ENCODE assay signal across 9 mouse cellular contexts in the genomic region with DNA sequence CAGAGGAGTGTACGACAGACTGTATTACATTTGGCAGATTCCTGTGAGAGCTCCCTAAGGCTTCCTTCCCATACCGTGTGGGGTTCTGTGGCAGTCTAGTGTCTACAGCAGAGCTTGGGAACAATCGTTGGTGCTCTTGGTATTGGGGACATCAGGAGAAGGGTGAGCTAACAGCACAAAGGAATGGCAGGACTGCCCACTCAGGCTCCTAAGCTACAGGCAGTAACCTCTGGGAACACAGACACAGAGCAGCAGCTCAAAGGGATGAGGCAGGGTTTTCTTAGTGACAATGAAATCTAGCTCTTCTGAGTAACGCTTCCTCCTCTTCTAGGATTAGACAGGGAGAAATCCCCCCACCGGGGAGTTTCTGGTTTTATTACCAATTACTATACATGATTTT. TPM values are rescaled to one million over a fixed set of nuclear protein-coding genes. Genes with fewer than 3 reads are reported as not detected.
DNase-seq lines count a peak whose midpoint lies in the region; ATAC-seq lines count a peak whose summit lies in the region.
"Had no signal": no experiment of that assay in that cellular context is flagged by ENCODE, and none has a peak within 500 bp of the region (broad histone marks: within the 10 kb centered on the region; RNA-seq: fewer than 3 reads in every experiment).

No protein-coding gene starts in this region.

- peaks cover 4% of the 10 kb centered on the region; the same call in 1 of the 2 replicates for H3K27me3 ChIP-seq in heart, embryonic 15.5 days
- H3K27me3 ChIP-seq in midbrain, embryonic 16.5 days (ENCODE audit: control insufficient read depth, insufficient read depth, low read depth, low read length) = no peaks in the 10 kb centered on the region

- no peak for DNase-seq in heart, adult 8-10 months (ENCODE audit: low spot score)
- peak; percentile 46 for DNase-seq in cerebellum, adult 8-10 months
- DNase-seq in frontal cortex, postnatal 36 days (ENCODE audit: low spot score in 2 of 2) = peak; percentile 44 to 51
- no peak for DNase-seq in gastrocnemius, postnatal 10 days
- DNase-seq in thymus, postnatal 4 days = no peak

- no peak for ATAC-seq in heart, embryonic 15.5 days (replicated peaks; ENCODE audit: insufficient number of reproducible peaks, insufficient read depth, low FRiP score, low read depth)
- ATAC-seq in midbrain, embryonic 16.5 days = peak; percentile 49
- ATAC-seq in megakaryocyte, adult 5-6 weeks (ENCODE audit: poor library complexity, severe bottlenecking) = no peak

- H3K4me3 ChIP-seq in heart, embryonic 15.5 days = no peak overlapping the region
- peak overlapping the region; percentile 58 for H3K4me3 ChIP-seq in midbrain, embryonic 16.5 days (ENCODE audit: low read depth, low read length)
- H3K4me3 ChIP-seq: megakaryocyte, embryonic 14.5 days had no signal

- H3K27ac ChIP-seq in heart, embryonic 15.5 days = no peak overlapping the region
- H3K27ac ChIP-seq in midbrain, embryonic 16.5 days (ENCODE audit: low read length) = peak overlapping the region; percentile 95

- no peak overlapping the region for H3K9ac ChIP-seq in heart, embryonic 15.5 days
- peak overlapping the region; percentile 66 for H3K9ac ChIP-seq in midbrain, embryonic 16.5 days (ENCODE audit: low read depth, low read length)

- WGBS in heart, embryonic 15.5 days = 44% methylated on average over 5 of the region's 5 CpGs
- WGBS in midbrain, embryonic 16.5 days = 5% methylated on average over 5 of the region's 5 CpGs

- no peaks in the 10 kb centered on the region for H3K9me3 ChIP-seq in heart, embryonic 15.5 days (replicated peaks)
- no peaks in the 10 kb centered on the region for H3K9me3 ChIP-seq in midbrain, embryonic 16.5 days (replicated peaks; ENCODE audit: control insufficient read depth, low read length, poor library complexity, severe bottlenecking)
- H3K9me3 ChIP-seq: megakaryocyte, embryonic 14.5 days had no signal

- no peaks in the 10 kb centered on the region for H3K36me3 ChIP-seq in heart, embryonic 15.5 days
- no peaks in the 10 kb centered on the region for H3K36me3 ChIP-seq in midbrain, embryonic 16.5 days (ENCODE audit: control insufficient read depth, insufficient read depth, low read length)

- peaks cover 11% of the 10 kb centered on the region for H3K4me1 ChIP-seq in heart, embryonic 15.5 days (replicated peaks)
- H3K4me1 ChIP-seq in midbrain, embryonic 16.5 days (ENCODE audit: control insufficient read depth, insufficient read depth, low read length) = peaks cover 45% of the 10 kb centered on the region

- peak overlapping the region; percentile 46; the same call in 1 of the 2 replicates for H3K4me2 ChIP-seq in heart, embryonic 15.5 days
- H3K4me2 ChIP-seq in midbrain, embryonic 16.5 days (ENCODE audit: low read length) = peak overlapping the region; percentile 74

RNA-seq across cellular contexts. Expression of a gene that starts 11.4 kb away (rescaled TPM):
- 8.7 and 10.3 TPM in 2 replicates for polyA plus RNA-seq in heart, embryonic 15.5 days (2015; fragmentation: Nextera tagmentation; extraction: Ambion mirVana)
- 1 to 10 TPM; 2.6 to 5.8 (median 3.9) TPM for total RNA-seq in heart, adult 8-10 months (2022)
- 44.7 and 46.8 TPM in 2 replicates for polyA plus RNA-seq in midbrain, embryonic 16.5 days (2015; fragmentation: Nextera tagmentation; extraction: Ambion mirVana)
- total RNA-seq in megakaryocyte, adult 5-6 weeks (2015) = 7.4 and 9.8 TPM in 2 replicates
- total RNA-seq in megakaryocyte, adult 5-6 weeks (2017) = 7.7 and 11.0 TPM in 2 replicates
- total RNA-seq in gastrocnemius, postnatal 10 days (2021) = 1 to 10 TPM; 6.4 to 6.8 TPM

RNA-seq across cellular contexts. Expression of a gene that starts 33.2 kb away (rescaled TPM):
- 14.4 and 18.4 TPM in 2 replicates for polyA plus RNA-seq in heart, embryonic 15.5 days (2015; fragmentation: Nextera tagmentation; extraction: Ambion mirVana)
- 10 to 100 TPM; 29.5 to 43.4 (median 38.7) TPM for total RNA-seq in heart, adult 8-10 months (2022)
- polyA plus RNA-seq in midbrain, embryonic 16.5 days (2015; fragmentation: Nextera tagmentation; extraction: Ambion mirVana) = 20.7 and 22.6 TPM in 2 replicates
- total RNA-seq in megakaryocyte, adult 5-6 weeks (2015) = 44.0 and 52.2 TPM in 2 replicates
- 92.3 and 104 TPM in 2 replicates for total RNA-seq in megakaryocyte, adult 5-6 weeks (2017)
- 10 to 100 TPM; 47.0 to 51.8 TPM for total RNA-seq in gastrocnemius, postnatal 10 days (2021)

RNA-seq across cellular contexts. Expression of a gene that starts 57.1 kb away (rescaled TPM):
- polyA plus RNA-seq in heart, embryonic 15.5 days (2015; fragmentation: Nextera tagmentation; extraction: Ambion mirVana) = 2.2 and 2.5 TPM in 2 replicates
- 10 to 100 TPM; 14.6 to 20.1 (median 17.0) TPM for total RNA-seq in heart, adult 8-10 months (2022)
- 4.3 and 4.8 TPM in 2 replicates for polyA plus RNA-seq in midbrain, embryonic 16.5 days (2015; fragmentation: Nextera tagmentation; extraction: Ambion mirVana)
- total RNA-seq in megakaryocyte, adult 5-6 weeks (2015) = 3.1 and 4.5 TPM in 2 replicates
- 6.7 and 6.8 TPM in 2 replicates for total RNA-seq in megakaryocyte, adult 5-6 weeks (2017)
- 1 to 10 TPM; 3.9 to 4.6 TPM for total RNA-seq in gastrocnemius, postnatal 10 days (2021)

Comparison
In these comparisons a context has a peak if more than half of its experiments do, and no peak if none do; other contexts are left out.
1. DNase-seq: peak in cerebellum, adult 8-10 months (single experiment) and frontal cortex, postnatal 36 days (2 of 2); none in heart, adult 8-10 months (single experiment), gastrocnemius, postnatal 10 days (single experiment) and thymus, postnatal 4 days (single experiment).